Mouse (Mus musculus) brain, embryonic 14.5 days (tissue): ENCODE results near the gene Igsf9. TPM values are rescaled to one million over a fixed set of nuclear protein-coding genes. Genes with fewer than 3 reads are reported as not detected.
A peak's percentile ranks its signal among the peaks of the same experiment; 100 is the strongest.

Experiments used
- DNase-seq: peaks from one replicate; pipeline ENCODE4 v3.0.0-alpha.2; 2011; ENCODE audit warnings: low read depth
- CTCF ChIP-seq: fragments of 200-500 bp; IDR thresholded peaks from 2 replicates; pipeline ENCODE4 v1.5.1; 2012; ENCODE audit warnings: inconsistent platforms, mild to moderate bottlenecking, moderate library complexity, borderline replicate concordance; ENCODE audit not compliant: insufficient read depth, insufficient read length; ENCODE audit errors: extremely low read depth
- POLR2A ChIP-seq: fragments of 200-500 bp; IDR thresholded peaks from 2 replicates; pipeline ENCODE4 v1.6.1; 2012; ENCODE audit warnings: mild to moderate bottlenecking, inconsistent platforms, borderline replicate concordance; ENCODE audit not compliant: poor library complexity, insufficient read depth, insufficient read length, severe bottlenecking; ENCODE audit errors: extremely low read depth
- polyA plus RNA-seq: library from polyadenylated mRNA; depleted of rRNA; stranded (reverse); fragments of >200 nt; gene quantifications from 2 replicates; pipeline ENCODE4 v1.2.3, GENCODE M21; 2012

Igsf9 gene
- polyA plus RNA-seq, 1 experiment, result 129 TPM

GRCm38 (mm10) chr1:172513525-172514212 is 32.1 kb downstream of the Igsf9 start:
- TF ChIP-seq POLR2A, result no peak
- DNase-seq, result no peak

- DNase-seq, result no peak
- no peak for TF ChIP-seq CTCF
- TF ChIP-seq POLR2A, result no peak
Observed at GRCm38 (mm10) chr1:172514213-172514529, 32.6 kb downstream of the Igsf9 start.

- DNase-seq, result no peak
- TF ChIP-seq CTCF, result no peak
- TF ChIP-seq POLR2A, result no peak
Observed at GRCm38 (mm10) chr1:172514551-172515268, 33.1 kb downstream of the Igsf9 start.

GRCm38 (mm10) chr1:172515396-172515795 is 33.8 kb downstream of the Igsf9 start:
- no peak for TF ChIP-seq POLR2A
- DNase-seq, result no peak

- TF ChIP-seq POLR2A (no peak), CTCF (peak; percentile 51; the same call in 1 of the 2 replicates)
- DNase-seq, result no peak
Observed at GRCm38 (mm10) chr1:172518013-172518412, 36.4 kb downstream of the Igsf9 start.

- TF ChIP-seq CTCF, result no peak
- no peak for DNase-seq
Observed at GRCm38 (mm10) chr1:172519644-172520043, 38.1 kb downstream of the Igsf9 start.

GRCm38 (mm10) chr1:172520576-172521440 is 39.2 kb downstream of the Igsf9 start, which contains the start of gene Cfap45:
Cfap45 (plus strand) TSS chr1:172520801.
- peak; percentile 96 for DNase-seq
- TF ChIP-seq CTCF, result no peak
- no peak for TF ChIP-seq POLR2A

GRCm38 (mm10) chr1:172522524-172522923 is 40.9 kb downstream of the Igsf9 start:
- no peak for DNase-seq
- TF ChIP-seq POLR2A (no peak), CTCF (no peak)

- no peak for DNase-seq
- no peak for TF ChIP-seq CTCF
- no peak for TF ChIP-seq POLR2A
Observed at GRCm38 (mm10) chr1:172523699-172524101, 42.1 kb downstream of the Igsf9 start.

- TF ChIP-seq POLR2A, result no peak
- TF ChIP-seq CTCF, result no peak
- peak; percentile 60 for DNase-seq
Observed at GRCm38 (mm10) chr1:172525027-172525764, 43.6 kb downstream of the Igsf9 start.

- no peak for TF ChIP-seq POLR2A
- no peak for TF ChIP-seq CTCF
- no peak for DNase-seq
Observed at GRCm38 (mm10) chr1:172525971-172526370, 44.4 kb downstream of the Igsf9 start.
